Mouse (Mus musculus) myocyte (in vitro differentiated cells): ENCODE measurements at regions not wholly inside any gene's neighbourhood (a gene's known extent, or its start where the extent isn't known, plus 50 kb on each side); places are given as distances from the start of the nearest gene placed in this dataset.

ENCODE experiments used
- H3K27me3 ChIP-seq: one replicate; pipeline ENCODE4 v1.6.1; 2011; ENCODE audit not compliant: control insufficient read depth, insufficient read depth, insufficient read length
- H3K36me3 ChIP-seq: one replicate; pipeline ENCODE4 v1.6.1; 2011; ENCODE audit not compliant: control insufficient read depth, insufficient read depth
- H3K4me2 ChIP-seq: one replicate; pipeline ENCODE4 v1.6.1; 2011; ENCODE audit warnings: low read depth, control low read depth
- H3K4me3 ChIP-seq: one replicate; pipeline ENCODE4 v1.5.1; 2011; ENCODE audit warnings: mild to moderate bottlenecking, control low read depth, moderate library complexity
- H3K79me2 ChIP-seq: one replicate; pipeline ENCODE4 v1.6.1; 2011; ENCODE audit not compliant: control insufficient read depth, insufficient read depth
- H3ac ChIP-seq: one replicate; pipeline ENCODE4 v1.6.1; 2011; ENCODE audit not compliant: control insufficient read depth, insufficient read length
- CEBPB ChIP-seq: IDR thresholded peaks from 2 replicates; pipeline ENCODE4 v1.6.1; 2011; ENCODE audit warnings: mild to moderate bottlenecking, moderate library complexity; ENCODE audit not compliant: poor library complexity, insufficient read depth, severe bottlenecking
- E2F4 ChIP-seq: IDR thresholded peaks from one replicate; pipeline ENCODE4 v1.6.1; 2011; ENCODE audit warnings: mild to moderate bottlenecking, control low read depth, moderate library complexity; ENCODE audit not compliant: insufficient read depth
- MAX ChIP-seq: IDR thresholded peaks from one replicate; pipeline ENCODE4 v1.6.1; 2011; ENCODE audit warnings: low read depth, mild to moderate bottlenecking, control low read depth
- MYOD1 ChIP-seq, 3 experiments: IDR thresholded peaks; one replicate each; pipeline ENCODE4 v1.6.1; 2011; ENCODE audit warnings: control low read depth in 2 of 3, low read depth in 2 of 3, mild to moderate bottlenecking in 2 of 3, moderate library complexity in 1 of 3; ENCODE audit not compliant: insufficient read length in 2 of 3, control insufficient read depth in 1 of 3
- MYOG ChIP-seq, 3 experiments: IDR thresholded peaks; one replicate each; pipeline ENCODE4 v1.6.1; 2011; ENCODE audit warnings: control low read depth in 2 of 3, low read depth in 2 of 3, mild to moderate bottlenecking in 2 of 3; ENCODE audit not compliant: insufficient read length in 2 of 3, control insufficient read depth in 1 of 3, insufficient read depth in 1 of 3
- POLR2A ChIP-seq: IDR thresholded peaks from one replicate; pipeline ENCODE4 v1.6.1; 2011; ENCODE audit warnings: low read depth, mild to moderate bottlenecking, control low read depth, moderate library complexity; ENCODE audit not compliant: insufficient read length
- POLR2AphosphoS2 ChIP-seq: IDR thresholded peaks from one replicate; pipeline ENCODE4 v1.6.1; 2011; ENCODE audit warnings: low read depth, control low read depth; ENCODE audit not compliant: insufficient read length
- REST ChIP-seq: IDR thresholded peaks from one replicate; pipeline ENCODE4 v1.6.1; 2011; ENCODE audit warnings: mild to moderate bottlenecking, control low read depth, moderate library complexity; ENCODE audit not compliant: insufficient read depth, insufficient read length
- SRF ChIP-seq: IDR thresholded peaks from one replicate; pipeline ENCODE4 v1.6.1; 2011; ENCODE audit warnings: low read depth; ENCODE audit not compliant: control insufficient read depth, insufficient read length
- TCF12 ChIP-seq: IDR thresholded peaks from one replicate; pipeline ENCODE4 v1.6.1; 2011; ENCODE audit warnings: mild to moderate bottlenecking, control low read depth; ENCODE audit not compliant: poor library complexity, insufficient read depth, severe bottlenecking
- TCF3 ChIP-seq: IDR thresholded peaks from one replicate; pipeline ENCODE4 v1.6.1; 2011; ENCODE audit warnings: low read depth, control low read depth; ENCODE audit not compliant: insufficient read length
- USF1 ChIP-seq: IDR thresholded peaks from one replicate; pipeline ENCODE4 v1.6.1; 2011; ENCODE audit warnings: low read depth, mild to moderate bottlenecking, control low read depth, moderate library complexity

DNA sequence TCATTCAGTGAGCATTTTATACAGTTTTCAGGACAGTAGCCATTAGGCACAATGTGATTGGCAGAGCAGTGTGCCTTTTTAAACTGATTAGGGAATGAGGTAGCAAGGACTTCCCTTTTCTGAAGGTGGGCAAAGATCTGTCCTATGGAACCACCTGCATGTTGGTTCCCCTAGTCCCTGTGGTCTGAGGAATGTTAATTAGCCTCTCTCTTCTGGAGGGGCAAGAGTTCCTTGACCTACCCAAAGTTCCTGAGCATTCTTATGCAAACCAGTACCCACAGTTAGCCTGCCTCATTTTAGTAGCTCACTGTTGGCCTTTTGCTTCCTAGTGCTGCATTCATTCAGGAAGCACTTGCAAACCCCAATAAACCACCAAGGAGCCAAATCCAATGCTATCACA, 455.8 kb downstream of the Otol1 start:
- Histone ChIP-seq H3K79me2 (no peaks in the 10 kb centered on the region), H3ac (no peak overlapping the region)
- no peak for TF ChIP-seq MYOD1 (IDR thresholded peaks at IDR 0.05; ENCODE audit: control insufficient read depth in 1 of 3, insufficient read length in 2 of 3, low read depth in 2 of 3)
- no peak for TF ChIP-seq CEBPB
- TF ChIP-seq MYOG (IDR thresholded peaks at IDR 0.05; ENCODE audit: control insufficient read depth in 1 of 3, insufficient read depth in 1 of 3, insufficient read length in 2 of 3, low read depth in 2 of 3): no peak
- no peak for TF ChIP-seq MAX
- no peak for TF ChIP-seq TCF3
- no peak for TF ChIP-seq TCF12
- TF ChIP-seq POLR2A: no peak
- no peak for TF ChIP-seq E2F4
- TF ChIP-seq POLR2AphosphoS2: no peak
- TF ChIP-seq USF1: no peak

DNA sequence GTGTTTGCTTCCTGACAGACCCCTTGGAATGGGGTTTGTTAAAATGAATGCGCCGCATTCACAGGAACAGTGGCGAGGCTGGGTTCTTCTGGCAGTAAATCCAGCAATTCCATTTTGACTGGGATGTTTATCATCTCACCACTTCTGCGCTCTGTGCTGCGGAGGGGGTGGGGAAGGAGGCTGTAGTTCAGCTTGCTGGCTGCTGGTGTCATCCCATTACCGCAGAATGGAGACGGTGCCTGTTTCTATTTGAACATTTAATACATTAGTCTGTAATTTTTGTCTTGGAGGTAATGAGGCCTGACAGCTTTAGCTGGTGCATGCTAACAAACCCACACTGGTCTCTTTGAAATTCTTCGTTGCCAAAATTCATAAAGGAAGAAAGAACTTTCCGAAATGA, 475.1 kb downstream of the Otol1 start:
- no peak overlapping the region for H3K4me2 ChIP-seq
- no peak for TF ChIP-seq MYOD1 (IDR thresholded peaks at IDR 0.05; ENCODE audit: control insufficient read depth in 1 of 3, insufficient read length in 2 of 3, low read depth in 2 of 3)
- TF ChIP-seq TCF3: no peak
- TF ChIP-seq REST: no peak
- no peak for TF ChIP-seq MAX
- no peak for TF ChIP-seq SRF
- TF ChIP-seq MYOG (IDR thresholded peaks at IDR 0.05; ENCODE audit: control insufficient read depth in 1 of 3, insufficient read depth in 1 of 3, insufficient read length in 2 of 3, low read depth in 2 of 3): no peak
- TF ChIP-seq CEBPB: no peak
- TF ChIP-seq USF1: no peak
- TF ChIP-seq POLR2AphosphoS2: no peak
- no peaks in the 10 kb centered on the region for H3K27me3 ChIP-seq
- no peaks in the 10 kb centered on the region for H3K36me3 ChIP-seq
- H3ac ChIP-seq: no peak overlapping the region
- no peak overlapping the region for H3K4me3 ChIP-seq
- no peaks in the 10 kb centered on the region for H3K79me2 ChIP-seq

More for the DNA sequence above, 455.8 kb downstream of the Otol1 start:
- Histone ChIP-seq H3K27me3 (no peaks in the 10 kb centered on the region), H3K4me3 (no peak overlapping the region), H3K36me3 (no peaks in the 10 kb centered on the region), H3K4me2 (no peak overlapping the region)

DNA sequence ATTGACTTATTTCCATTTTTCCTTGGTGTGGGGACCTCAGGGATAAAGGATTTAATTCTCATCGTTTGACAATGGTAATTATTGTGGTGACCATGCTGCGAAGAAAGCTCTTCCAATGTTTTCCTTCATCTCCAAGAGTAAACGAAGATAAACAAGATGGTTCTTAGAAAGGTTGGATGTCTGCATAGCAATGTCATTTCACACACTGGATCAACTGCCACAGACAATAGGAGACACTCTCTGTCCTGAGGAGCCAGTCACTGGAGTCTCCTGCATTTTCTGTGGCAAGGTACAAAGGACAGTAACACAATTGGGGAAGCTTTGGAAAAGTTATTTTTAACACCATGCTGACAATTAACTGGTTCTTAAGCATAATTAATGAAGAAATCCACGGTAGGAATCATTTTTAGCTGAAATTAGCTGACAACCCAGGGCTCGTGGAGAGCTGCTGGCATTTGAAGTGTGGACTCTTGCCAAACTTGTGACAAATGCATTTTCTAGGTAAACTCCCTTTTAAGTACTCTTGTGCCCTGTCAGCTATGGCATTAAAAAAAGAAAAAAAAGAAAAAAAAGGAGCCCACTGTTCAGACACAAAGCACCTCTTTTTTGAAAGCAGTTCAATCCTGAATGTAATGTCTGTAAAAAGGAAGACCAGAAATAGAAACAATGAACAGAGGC, 475.8 kb downstream of the Otol1 start:
- Histone ChIP-seq H3K4me2 (no peak overlapping the region), H3ac (no peak overlapping the region)
- TF ChIP-seq SRF (no peak), MAX (no peak), CEBPB (no peak), E2F4 (no peak), USF1 (no peak), REST (no peak), TCF12 (no peak), POLR2AphosphoS2 (no peak)

DNA sequence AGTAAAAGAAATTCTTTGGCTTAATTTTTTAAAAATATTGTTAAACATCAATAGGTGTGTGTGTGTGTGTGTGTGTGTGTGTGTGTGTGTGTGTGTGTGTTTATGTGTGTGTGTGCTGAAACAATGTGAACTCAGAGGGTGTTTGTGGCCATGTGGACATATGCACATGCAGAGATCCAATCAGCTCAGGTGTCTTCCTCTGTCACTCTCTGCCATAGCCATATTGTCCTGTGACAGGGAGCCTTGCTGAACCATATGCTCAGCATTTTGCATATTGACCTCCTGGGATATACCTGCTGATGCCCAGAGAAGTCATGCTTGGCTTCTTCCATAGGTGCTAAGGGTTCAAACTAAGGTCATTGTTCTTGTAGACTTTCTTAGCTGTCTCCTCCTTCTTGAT, 489.0 kb downstream of the Otol1 start:
- H3K79me2 ChIP-seq: no peaks in the 10 kb centered on the region
- H3K27me3 ChIP-seq: no peaks in the 10 kb centered on the region
- TF ChIP-seq REST: no peak
- TF ChIP-seq CEBPB: no peak
- no peak for TF ChIP-seq MYOD1 (IDR thresholded peaks at IDR 0.05; ENCODE audit: control insufficient read depth in 1 of 3, insufficient read length in 2 of 3, low read depth in 2 of 3)
- no peak overlapping the region for H3ac ChIP-seq
- no peaks in the 10 kb centered on the region for H3K36me3 ChIP-seq
- no peak overlapping the region for H3K4me3 ChIP-seq
- no peak overlapping the region for H3K4me2 ChIP-seq

More for the DNA sequence above, 475.8 kb downstream of the Otol1 start:
- Histone ChIP-seq H3K79me2 (no peaks in the 10 kb centered on the region), H3K36me3 (no peaks in the 10 kb centered on the region), H3K27me3 (no peaks in the 10 kb centered on the region), H3K4me3 (no peak overlapping the region)

DNA sequence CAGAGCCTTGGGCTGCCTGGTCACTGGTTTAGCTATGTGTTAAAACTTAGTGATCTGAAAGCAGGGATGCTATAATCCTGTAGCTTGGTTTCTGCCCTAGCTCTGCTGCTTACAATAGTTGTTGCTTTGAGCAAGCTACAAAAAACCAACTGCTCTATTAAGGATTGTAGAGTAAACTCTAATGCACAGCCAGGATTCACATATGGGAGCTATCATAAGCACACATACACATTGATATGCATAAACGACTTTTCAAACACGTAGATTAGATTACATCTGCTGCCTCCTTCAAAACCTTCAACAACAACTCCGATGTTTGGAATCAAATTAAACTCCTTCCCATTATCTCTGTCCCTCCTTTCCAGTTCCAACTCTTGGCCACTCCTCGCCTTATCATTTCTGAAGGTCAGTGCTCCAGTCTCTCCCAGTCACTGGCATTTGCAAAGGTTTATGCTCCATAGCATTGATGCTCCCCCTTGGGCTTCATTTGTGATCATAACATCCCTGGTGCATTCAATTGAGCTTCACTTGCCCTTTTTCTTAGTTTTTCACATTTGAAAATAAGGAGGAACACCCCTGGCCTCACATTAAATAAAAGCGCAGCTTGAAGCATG, 492.9 kb downstream of the Otol1 start:
- no peaks in the 10 kb centered on the region for H3K27me3 ChIP-seq
- TF ChIP-seq POLR2A: no peak
- TF ChIP-seq MAX: no peak
- TF ChIP-seq TCF12: no peak
- TF ChIP-seq TCF3: no peak
- TF ChIP-seq CEBPB: no peak
- no peak for TF ChIP-seq REST
- TF ChIP-seq MYOG (IDR thresholded peaks at IDR 0.05; ENCODE audit: control insufficient read depth in 1 of 3, insufficient read depth in 1 of 3, insufficient read length in 2 of 3, low read depth in 2 of 3): no peak
- no peak for TF ChIP-seq POLR2AphosphoS2
- TF ChIP-seq SRF: no peak
- TF ChIP-seq MYOD1 (IDR thresholded peaks at IDR 0.05; ENCODE audit: control insufficient read depth in 1 of 3, insufficient read length in 2 of 3, low read depth in 2 of 3): no peak
- TF ChIP-seq E2F4: no peak
- no peak for TF ChIP-seq USF1
- no peak overlapping the region for H3ac ChIP-seq
- H3K79me2 ChIP-seq: no peaks in the 10 kb centered on the region
- no peak overlapping the region for H3K4me2 ChIP-seq
- no peaks in the 10 kb centered on the region for H3K36me3 ChIP-seq
- no peak overlapping the region for H3K4me3 ChIP-seq
